Mouse (Mus musculus) urinary bladder, postnatal 10 days (tissue): Measurements from ENCODE around the gene Gm11037.

ENCODE experiments used
- DNase-seq: peaks from one replicate; pipeline ENCODE4 v3.0.0; 2022; ENCODE audit warnings: low spot score

Gm11037 gene

GRCm38 (mm10) chr2:131148353-131149253 lies 15.3 kb downstream of the Gm11037 start:
- no peak for DNase-seq

- no peak for DNase-seq
Observed at GRCm38 (mm10) chr2:131149254-131149578, 15.9 kb downstream of the Gm11037 start.

- no peak for DNase-seq
Observed at GRCm38 (mm10) chr2:131152166-131152730, 19.0 kb downstream of the Gm11037 start.

- no peak for DNase-seq
Observed at GRCm38 (mm10) chr2:131154036-131154435, 20.7 kb downstream of the Gm11037 start.

GRCm38 (mm10) chr2:131156987-131157386 lies 23.7 kb downstream of the Gm11037 start:
- DNase-seq, result no peak

- DNase-seq, result no peak
Observed at GRCm38 (mm10) chr2:131159491-131159910, 26.2 kb downstream of the Gm11037 start.

- peak; percentile 82 for DNase-seq
Observed at GRCm38 (mm10) chr2:131159938-131160581, 26.8 kb downstream of the Gm11037 start, which contains the start of gene 1700037H04Rik. Gene 1700037H04Rik (minus strand): TSS chr2:131160081.

- no peak for DNase-seq
Observed at GRCm38 (mm10) chr2:131160671-131161111, 27.4 kb downstream of the Gm11037 start.

- no peak for DNase-seq
Observed at GRCm38 (mm10) chr2:131163924-131164323, 30.6 kb downstream of the Gm11037 start.

GRCm38 (mm10) chr2:131166172-131166571 lies 32.9 kb downstream of the Gm11037 start:
- DNase-seq, result no peak

GRCm38 (mm10) chr2:131167984-131168383 lies 34.7 kb downstream of the Gm11037 start:
- DNase-seq, result no peak

GRCm38 (mm10) chr2:131168914-131169313 lies 35.6 kb downstream of the Gm11037 start:
- DNase-seq, result no peak

- no peak for DNase-seq
Observed at GRCm38 (mm10) chr2:131170936-131171335, 37.6 kb downstream of the Gm11037 start.

- DNase-seq, result no peak
Observed at GRCm38 (mm10) chr2:131171401-131172104, 38.3 kb downstream of the Gm11037 start.

- DNase-seq, result no peak
Observed at GRCm38 (mm10) chr2:131172322-131172721, 39.0 kb downstream of the Gm11037 start.

GRCm38 (mm10) chr2:131174700-131175099 lies 41.4 kb downstream of the Gm11037 start:
- DNase-seq, result no peak

GRCm38 (mm10) chr2:131175286-131175944 lies 42.1 kb downstream of the Gm11037 start:
- no peak for DNase-seq

- no peak for DNase-seq
Observed at GRCm38 (mm10) chr2:131175945-131176309, 42.6 kb downstream of the Gm11037 start.

GRCm38 (mm10) chr2:131176491-131176890 lies 43.2 kb downstream of the Gm11037 start:
- DNase-seq, result no peak

GRCm38 (mm10) chr2:131177932-131178331 lies 44.6 kb downstream of the Gm11037 start:
- no peak for DNase-seq

- no peak for DNase-seq
Observed at GRCm38 (mm10) chr2:131178828-131179245, 45.5 kb downstream of the Gm11037 start.
